Mouse (Mus musculus) activated CD4-positive, CD25-positive, alpha-beta regulatory T cell, adult 4 months (primary cell): Measurements from ENCODE around the gene Tenm3. TPM values are rescaled to one million over a fixed set of nuclear protein-coding genes. Genes with fewer than 3 reads are reported as not detected.

Experiments
- ATAC-seq: one replicate; pipeline ENCODE4 v1.8.0; 2017
- polyA plus RNA-seq, 2 experiments: library from polyadenylated mRNA; unstranded; fragments of 100-300 nt; shearing (Covaris generic); gene quantifications; one replicate each; pipeline ENCODE4 v1.2.1; 2017

Tenm3 gene
- polyA plus RNA-seq, 2 experiments from 2014 or later, result not detected

GRCm38 (mm10) chr8:48572345-48572744 lies 271.4 kb downstream of the Tenm3 start:
- ATAC-seq, result no peak

GRCm38 (mm10) chr8:48568608-48569007 lies 275.1 kb downstream of the Tenm3 start:
- no peak for ATAC-seq

GRCm38 (mm10) chr8:48567929-48568607 lies 275.7 kb downstream of the Tenm3 start:
- no peak for ATAC-seq

- no peak for ATAC-seq
Observed at GRCm38 (mm10) chr8:48560227-48560626, 283.5 kb downstream of the Tenm3 start.

- ATAC-seq, result no peak
Observed at GRCm38 (mm10) chr8:48555546-48556141, 288.1 kb downstream of the Tenm3 start.

GRCm38 (mm10) chr8:48554762-48555545 lies 288.8 kb downstream of the Tenm3 start:
- ATAC-seq, result no peak

GRCm38 (mm10) chr8:48553791-48554288 lies 289.9 kb downstream of the Tenm3 start:
- ATAC-seq, result no peak

GRCm38 (mm10) chr8:48552306-48552705 lies 291.4 kb downstream of the Tenm3 start:
- no peak for ATAC-seq

GRCm38 (mm10) chr8:48551370-48551769 lies 292.4 kb downstream of the Tenm3 start:
- ATAC-seq, result no peak

- no peak for ATAC-seq
Observed at GRCm38 (mm10) chr8:48548908-48549307, 294.8 kb downstream of the Tenm3 start.

GRCm38 (mm10) chr8:48545631-48546030 lies 298.1 kb downstream of the Tenm3 start:
- no peak for ATAC-seq

- no peak for ATAC-seq
Observed at GRCm38 (mm10) chr8:48544840-48545239, 298.9 kb downstream of the Tenm3 start.

- ATAC-seq, result no peak
Observed at GRCm38 (mm10) chr8:48542141-48542540, 301.6 kb downstream of the Tenm3 start.

- no peak for ATAC-seq
Observed at GRCm38 (mm10) chr8:48540894-48541293, 302.9 kb downstream of the Tenm3 start.

GRCm38 (mm10) chr8:48535833-48536232 lies 307.9 kb downstream of the Tenm3 start:
- no peak for ATAC-seq

- no peak for ATAC-seq
Observed at GRCm38 (mm10) chr8:48531795-48532194, 312.0 kb downstream of the Tenm3 start.

GRCm38 (mm10) chr8:48530916-48531570 lies 312.7 kb downstream of the Tenm3 start:
- ATAC-seq, result no peak

GRCm38 (mm10) chr8:48527418-48527817 lies 316.3 kb downstream of the Tenm3 start:
- ATAC-seq, result no peak

- no peak for ATAC-seq
Observed at GRCm38 (mm10) chr8:48522536-48523123, 321.1 kb downstream of the Tenm3 start.

GRCm38 (mm10) chr8:48522004-48522403 lies 321.7 kb downstream of the Tenm3 start:
- ATAC-seq, result no peak

- no peak for ATAC-seq
Observed at GRCm38 (mm10) chr8:48517431-48517830, 326.3 kb downstream of the Tenm3 start.

- no peak for ATAC-seq
Observed at GRCm38 (mm10) chr8:48514230-48514629, 329.5 kb downstream of the Tenm3 start.

GRCm38 (mm10) chr8:48513801-48514200 lies 329.9 kb downstream of the Tenm3 start:
- ATAC-seq, result no peak
